Mouse (Mus musculus) left cerebral cortex, postnatal 4 days (tissue): ENCODE data around the gene U2af2. TPM values are rescaled to one million over a fixed set of nuclear protein-coding genes. Genes with fewer than 3 reads are reported as not detected.
"Not testable (repeated sequence)": the region's sequence is repeated elsewhere in the genome, so short reads cannot be mapped to it uniquely, and the experiment has no call there.

Source experiments
- DNase-seq: peaks from one replicate; pipeline ENCODE4 v3.0.0-alpha.2; 2022
- intact Hi-C: fragments of 180-260 bp; cut with DNase I; formaldehyde crosslinking; loops from one replicate; pipeline ENCODE4 v1.15.1; 2025
- total RNA-seq, 2 experiments: library from RNA; stranded (reverse); gene quantifications; 2 replicates each; pipeline ENCODE4 v1.2.3; 2021

U2af2 gene
- total RNA-seq, result 100 to 1,000 TPM; 222 to 229 TPM

- peak; percentile 97 for DNase-seq
- intact Hi-C loops, result no loop called here
Measured at GRCm38 (mm10) chr7:5061774-5062359, at the start of gene U2af2. Gene U2af2 (plus strand): TSS chr7:5062143.

DNA sequence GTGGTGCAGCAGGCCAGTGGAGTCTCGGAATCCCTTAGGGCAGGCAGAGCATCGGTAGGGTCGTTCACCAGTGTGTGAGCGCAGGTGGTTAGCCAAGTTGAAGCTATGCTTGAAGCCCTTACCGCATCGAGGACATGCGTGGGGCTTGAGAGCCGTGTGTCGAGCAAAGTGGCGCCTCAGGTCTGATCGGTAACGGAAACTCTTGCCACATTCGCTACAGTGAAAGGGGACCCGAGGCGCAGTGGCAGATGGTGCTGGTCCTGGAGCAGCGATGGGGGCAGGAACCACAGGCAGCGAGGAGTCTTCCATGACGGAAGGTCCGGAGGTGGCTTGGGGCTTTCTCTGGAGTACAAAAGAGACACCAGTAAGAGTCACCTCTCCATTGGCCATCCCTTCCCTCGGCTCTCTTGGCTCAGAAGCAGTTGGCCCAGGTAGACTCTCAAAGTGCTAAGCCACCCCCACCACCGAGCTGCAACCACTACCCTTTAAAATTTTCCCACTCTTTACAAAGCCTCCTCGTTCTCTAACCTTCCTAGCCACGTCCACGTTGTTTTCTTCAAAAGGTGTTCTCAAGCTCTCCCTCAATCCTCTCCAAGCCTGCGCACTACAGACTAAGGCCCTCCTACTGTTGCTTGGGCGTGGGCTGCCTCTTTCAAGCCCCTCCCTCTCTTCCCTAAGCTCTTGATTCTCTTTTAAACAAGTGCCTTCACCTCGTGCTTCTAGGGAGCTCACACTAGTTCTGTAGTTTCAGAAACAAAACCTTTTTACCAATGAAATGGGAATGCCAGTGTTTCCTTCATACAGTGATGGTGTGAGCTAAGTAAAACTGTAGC is 49.0 kb upstream of the U2af2 start:
- intact Hi-C loops, result no loop called here
- no peak for DNase-seq

- intact Hi-C loops, result loop anchor here (5.0 kb wide), 1 partner anchor 38 kb away; the partner anchor contains the start of gene Zfp580
- peak; percentile 97 for DNase-seq
Measured at GRCm38 (mm10) chr7:5014251-5015117, 47.5 kb upstream of the U2af2 start, which contains the start of the genes Zfp524 and Fiz1. Gene Zfp524 (plus strand): TSS chr7:5014415. Gene Fiz1 (minus strand): TSS chr7:5014697.

GRCm38 (mm10) chr7:5015118-5016001 is 46.6 kb upstream of the U2af2 start, which contains the start of gene Gm44973:
Gene Gm44973 (plus strand): TSS chr7:5015496.
- peak; percentile 98 for DNase-seq
- intact Hi-C loops, result loop anchor here (5.0 kb wide), 1 partner anchor 37 kb away; the partner anchor contains the start of gene Zfp580

DNA sequence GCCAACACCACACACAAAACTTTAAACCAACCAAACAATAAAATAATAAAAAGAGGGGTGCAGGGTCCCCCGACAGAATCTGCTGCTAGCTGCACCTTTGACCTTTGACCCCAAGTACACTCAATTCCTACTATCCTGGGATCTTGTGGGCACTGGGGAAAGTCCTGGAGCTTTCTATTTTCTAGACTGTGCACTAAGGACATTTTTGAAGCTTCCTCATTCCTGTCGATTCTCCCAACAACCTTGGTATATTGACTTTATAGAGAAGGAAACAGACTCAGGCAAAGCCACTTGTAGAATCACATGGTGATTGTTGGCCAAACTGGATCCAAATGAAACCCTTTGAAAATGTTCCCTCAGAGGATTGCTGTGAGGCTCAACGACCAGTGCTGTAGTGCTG is 45.9 kb upstream of the U2af2 start:
- intact Hi-C loops, result loop anchor here (5.0 kb wide), 1 partner anchor 36 kb away; the partner anchor contains the start of gene Zfp580
- no peak for DNase-seq

DNA sequence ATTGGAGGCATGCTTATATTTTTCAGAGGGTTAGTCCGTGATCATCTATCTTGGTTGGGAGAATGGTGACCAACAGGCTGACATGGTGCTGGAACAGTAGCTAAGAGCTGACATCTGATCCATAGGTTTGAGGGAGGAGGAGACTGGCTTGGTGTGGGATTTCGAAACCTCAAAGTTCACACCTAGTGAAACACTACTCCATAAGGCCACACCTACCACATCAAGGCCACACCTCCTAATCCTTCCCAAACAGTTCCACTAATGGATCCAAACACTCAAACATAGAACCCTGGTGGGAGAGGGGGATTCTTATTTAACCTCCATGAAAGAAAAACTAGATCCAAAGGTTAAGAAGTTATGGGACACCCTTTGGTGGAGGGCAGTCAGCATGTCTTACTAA is 45.0 kb upstream of the U2af2 start:
- no peak for DNase-seq
- intact Hi-C loops, result loop anchor here (5.0 kb wide), 1 partner anchor 35 kb away; the partner anchor contains the start of gene Zfp580

DNA sequence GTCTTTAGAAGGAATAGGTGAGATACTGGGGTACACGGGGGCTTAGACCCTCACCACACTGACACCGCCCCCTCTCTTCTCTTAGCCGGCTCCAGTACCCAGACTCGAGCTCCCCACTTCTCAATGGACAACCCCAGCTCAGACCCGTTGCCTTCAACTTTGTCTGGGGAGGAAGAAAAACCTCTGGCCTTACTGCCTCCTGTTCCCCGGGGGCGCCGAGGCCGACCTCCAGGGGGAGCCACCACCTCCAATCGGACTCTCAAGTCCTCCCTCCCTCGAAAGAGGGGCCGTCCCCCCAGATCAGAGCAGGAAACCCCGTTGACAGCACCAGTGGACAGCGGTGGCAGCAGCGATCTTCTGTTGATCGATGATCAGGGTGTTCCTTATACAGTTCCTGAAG is 44.6 kb upstream of the U2af2 start:
- DNase-seq, result no peak
- intact Hi-C loops, result loop anchor here (5.0 kb wide), 1 partner anchor 35 kb away; the partner anchor contains the start of gene Zfp580

GRCm38 (mm10) chr7:5017931-5018330 is 44.0 kb upstream of the U2af2 start:
- intact Hi-C loops, result loop anchor here (5.0 kb wide), 1 partner anchor 34 kb away; the partner anchor contains the start of gene Zfp580
- no peak for DNase-seq

DNA sequence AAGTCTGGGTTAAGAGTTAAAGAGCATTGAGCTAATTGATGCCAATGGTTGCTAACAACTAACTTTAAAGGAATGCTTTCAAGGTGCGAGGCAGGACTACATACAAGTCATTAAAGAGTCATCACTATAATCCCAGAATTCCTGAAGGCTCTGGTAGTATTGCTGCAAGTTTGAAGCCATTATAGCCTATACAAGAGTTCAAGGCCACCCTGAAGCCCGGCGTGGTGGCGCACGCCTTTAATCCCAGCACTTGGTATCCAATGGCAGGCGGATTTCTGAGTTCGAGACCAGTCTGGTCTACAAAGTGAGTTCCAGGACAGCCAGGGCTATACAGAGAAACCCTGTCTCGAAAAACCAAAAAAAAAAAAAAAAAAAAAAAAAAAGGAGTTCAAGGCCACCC is 42.4 kb upstream of the U2af2 start:
- DNase-seq, result not testable (repeated sequence)
- intact Hi-C loops, result loop anchor here (5.0 kb wide), 1 partner anchor 33 kb away; the partner anchor contains the start of gene Zfp580

- DNase-seq, result peak; percentile 99
- intact Hi-C loops, result loop anchor here (5.0 kb wide), 1 partner anchor 32 kb away; the partner anchor contains the start of gene Zfp580
Measured at GRCm38 (mm10) chr7:5020000-5020681, 41.8 kb upstream of the U2af2 start, which contains the start of the genes Zfp865 and Ccdc106. Gene Zfp865 (plus strand): TSS chr7:5020376. Gene Ccdc106 (plus strand): TSS chr7:5020553.

- DNase-seq, result no peak
- intact Hi-C loops, result no loop called here
Measured at GRCm38 (mm10) chr7:5020685-5021084, 41.3 kb upstream of the U2af2 start.

DNA sequence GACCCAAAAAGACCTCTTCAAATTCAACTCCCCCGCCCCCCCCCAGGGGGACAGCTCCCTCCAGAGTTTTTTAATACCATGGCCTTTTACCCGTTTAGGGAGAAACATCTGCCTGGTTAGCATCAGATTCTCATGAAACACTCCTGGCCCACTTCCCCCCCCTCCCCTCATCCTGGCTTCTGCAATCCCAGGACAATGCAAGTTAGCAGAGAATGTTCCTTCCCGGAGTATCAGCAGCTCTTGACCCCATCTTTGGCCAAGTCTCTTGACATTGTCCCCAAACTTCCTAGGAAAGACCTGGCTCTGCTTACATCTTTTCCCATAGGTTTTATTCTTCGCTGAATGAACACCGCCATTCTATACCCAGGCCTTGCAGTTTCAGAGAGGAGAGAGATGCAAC is 40.7 kb upstream of the U2af2 start:
- DNase-seq, result no peak
- intact Hi-C loops, result no loop called here

GRCm38 (mm10) chr7:5029543-5029942 is 32.4 kb upstream of the U2af2 start:
- intact Hi-C loops, result no loop called here
- DNase-seq, result no peak

DNA sequence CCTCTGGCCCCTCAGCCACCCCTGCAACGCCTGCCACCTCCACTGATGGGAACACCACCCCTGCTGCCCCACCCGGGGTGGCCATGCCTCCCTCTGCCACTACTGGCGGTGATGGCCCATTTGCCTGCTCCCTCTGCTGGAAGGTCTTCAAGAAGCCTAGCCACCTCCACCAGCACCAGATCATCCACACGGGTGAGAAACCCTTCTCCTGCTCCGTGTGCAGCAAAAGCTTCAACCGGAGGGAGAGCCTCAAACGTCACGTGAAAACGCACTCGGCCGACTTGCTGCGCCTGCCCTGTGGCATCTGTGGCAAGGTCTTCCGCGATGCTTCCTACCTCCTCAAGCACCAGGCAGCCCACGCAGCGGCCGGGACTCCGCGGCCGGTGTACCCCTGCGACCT is 32.0 kb upstream of the U2af2 start:
- no peak for DNase-seq
- intact Hi-C loops, result no loop called here

- intact Hi-C loops, result no loop called here
- DNase-seq, result no peak
Measured at GRCm38 (mm10) chr7:5030554-5031275, 31.2 kb upstream of the U2af2 start.

DNA sequence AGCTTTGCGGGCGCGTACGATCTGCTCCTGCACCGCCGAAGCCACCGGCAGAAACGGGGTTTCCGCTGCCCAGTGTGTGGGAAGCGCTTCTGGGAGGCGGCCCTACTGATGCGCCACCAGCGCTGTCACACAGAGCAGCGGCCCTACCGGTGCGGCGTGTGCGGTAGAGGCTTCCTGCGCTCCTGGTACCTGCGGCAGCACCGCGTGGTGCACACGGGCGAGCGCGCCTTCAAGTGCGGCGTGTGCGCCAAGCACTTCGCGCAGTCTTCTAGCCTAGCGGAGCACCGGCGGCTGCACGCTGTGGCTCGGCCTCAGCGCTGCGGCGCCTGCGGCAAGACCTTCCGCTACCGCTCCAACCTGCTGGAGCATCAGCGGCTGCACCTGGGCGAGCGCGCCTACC is 30.4 kb upstream of the U2af2 start:
- DNase-seq, result no peak
- intact Hi-C loops, result no loop called here

GRCm38 (mm10) chr7:5033818-5034217 is 28.1 kb upstream of the U2af2 start, which contains the start of gene 4632433K11Rik:
Gene 4632433K11Rik (plus strand): TSS chr7:5034118.
- intact Hi-C loops, result no loop called here
- DNase-seq, result no peak

GRCm38 (mm10) chr7:5035628-5036027 is 26.3 kb upstream of the U2af2 start:
- intact Hi-C loops, result no loop called here
- no peak for DNase-seq
